Mouse (Mus musculus) B cell, adult 67 days (primary cell): ENCODE data around the gene Olfr1012. TPM values are rescaled to one million over a fixed set of nuclear protein-coding genes. Genes with fewer than 3 reads are reported as not detected.

Experiments used
- total RNA-seq, 2 experiments: library from RNA; stranded (reverse); gene quantifications; 4 replicates each; pipeline ENCODE4 v1.2.4; 2023

The Olfr1012 gene
- total RNA-seq, result not detected

GRCm38 (mm10) chr2:85762666-85763065, at the start of gene Olfr1012:
Gene Olfr1012, minus strand, starts transcription at chr2:85762766.

GRCm38 (mm10) chr2:85802444-85802843, 39.9 kb upstream of the Olfr1012 start, which contains the start of gene Olfr1016:
Gene Olfr1016, minus strand, starts transcription at chr2:85802544.

GRCm38 (mm10) chr2:85781717-85782116, 19.2 kb upstream of the Olfr1012 start, which contains the start of gene Olfr1015:
Gene Olfr1015, plus strand, starts transcription at chr2:85782017.

GRCm38 (mm10) chr2:85772413-85772812, 9.8 kb upstream of the Olfr1012 start, which contains the start of gene Olfr1014:
Gene Olfr1014, plus strand, starts transcription at chr2:85772713.

GRCm38 (mm10) chr2:85766798-85767197, 4.2 kb upstream of the Olfr1012 start, which contains the start of gene Olfr1013:
Gene Olfr1013, plus strand, starts transcription at chr2:85767098.

GRCm38 (mm10) chr2:85715119-85715518, 47.4 kb downstream of the Olfr1012 start, which contains the start of gene Olfr1009:
Gene Olfr1009, plus strand, starts transcription at chr2:85715419.

Other genes with a start within 250 kb of the Olfr1012 start
- gene 4833423E24Rik, start 243.7 kb downstream of the Olfr1012 start, total RNA-seq, result not detected
- gene Olfr996, start 183.6 kb downstream of the Olfr1012 start, total RNA-seq, result not detected
- not detected for gene Olfr998, start 173.8 kb downstream of the Olfr1012 start, total RNA-seq
- not detected for gene Olfr1000, start 150.9 kb downstream of the Olfr1012 start, total RNA-seq
- gene Olfr1002, start 112.1 kb downstream of the Olfr1012 start, total RNA-seq, result not detected
- gene Olfr154, start 98.3 kb downstream of the Olfr1012 start, total RNA-seq, result not detected
- gene Olfr1006, start 84.0 kb downstream of the Olfr1012 start, total RNA-seq, result not detected
- gene Olfr1008, start 73.3 kb downstream of the Olfr1012 start, total RNA-seq, result not detected
- not detected for gene Olfr1009, start 47.3 kb downstream of the Olfr1012 start, total RNA-seq
- gene Olfr1013, start 4.3 kb upstream of the Olfr1012 start, total RNA-seq, result not detected
- gene Olfr1014, start 9.9 kb upstream of the Olfr1012 start, total RNA-seq, result not detected
- gene Olfr1015, start 19.3 kb upstream of the Olfr1012 start, total RNA-seq, result not detected
- not detected for gene Olfr1016, start 39.8 kb upstream of the Olfr1012 start, total RNA-seq
- not detected for gene Olfr1018, start 55.7 kb upstream of the Olfr1012 start, total RNA-seq
- gene Olfr1019, start 82.7 kb upstream of the Olfr1012 start, total RNA-seq, result not detected
- not detected for gene Olfr1020, start 84.3 kb upstream of the Olfr1012 start, total RNA-seq
- gene Olfr1022, start 105.8 kb upstream of the Olfr1012 start, total RNA-seq, result not detected
- not detected for gene Olfr1023, start 122.9 kb upstream of the Olfr1012 start, total RNA-seq
- gene Olfr1024, start 142.3 kb upstream of the Olfr1012 start, total RNA-seq, result not detected
- not detected for gene Olfr1025-ps1, start 152.4 kb upstream of the Olfr1012 start, total RNA-seq
- gene Olfr1026, start 158.8 kb upstream of the Olfr1012 start, total RNA-seq, result not detected
- gene Olfr1028, start 187.7 kb upstream of the Olfr1012 start, total RNA-seq, result not detected
- gene Olfr1029, start 211.1 kb upstream of the Olfr1012 start, total RNA-seq, result not detected
- gene Olfr1030, start 216.5 kb upstream of the Olfr1012 start, total RNA-seq, result not detected
- gene Olfr1031, start 227.5 kb upstream of the Olfr1012 start, total RNA-seq, result not detected
- gene Olfr1032, start 242.8 kb upstream of the Olfr1012 start, total RNA-seq, result not detected